Mouse (Mus musculus) stomach, embryonic 15.5 days (tissue): ENCODE results near the gene Grcc10. TPM values are rescaled to one million over a fixed set of nuclear protein-coding genes. Genes with fewer than 3 reads are reported as not detected.
A peak's percentile ranks its signal among the peaks of the same experiment; 100 is the strongest.

Experiments used
- ATAC-seq: fragments of 200-750 bp; cut with Nextera tagmentation; 2 replicates; pipeline ENCODE4 v1.8.0; 2017; ENCODE audit warnings: low read depth, moderate number of reproducible peaks, moderate TSS enrichment; ENCODE audit not compliant: insufficient read depth, low FRiP score
- H3K27ac ChIP-seq: fragments of 300-500 bp; sonication (generic); 2 replicates; pipeline ENCODE4 v1.5.1; 2015; ENCODE audit warnings: mild to moderate bottlenecking, inconsistent platforms
- H3K27me3 ChIP-seq: fragments of 300-500 bp; sonication (generic); replicated peaks from 2 replicates; pipeline ENCODE4 v1.6.1; 2015; ENCODE audit warnings: inconsistent platforms
- H3K36me3 ChIP-seq: fragments of 300-500 bp; sonication (generic); 2 replicates; pipeline ENCODE4 v1.6.1; 2015; ENCODE audit warnings: inconsistent platforms
- H3K4me1 ChIP-seq: fragments of 300-500 bp; sonication (generic); 2 replicates; pipeline ENCODE4 v1.6.1; 2015; ENCODE audit warnings: inconsistent platforms
- H3K4me2 ChIP-seq: fragments of 300-500 bp; sonication (generic); 2 replicates; pipeline ENCODE4 v1.6.1; 2015; ENCODE audit warnings: mild to moderate bottlenecking, inconsistent platforms
- H3K4me3 ChIP-seq: fragments of 300-500 bp; sonication (generic); replicated peaks from 2 replicates; pipeline ENCODE4 v1.5.1; 2015; ENCODE audit warnings: inconsistent platforms
- H3K9ac ChIP-seq: fragments of 300-500 bp; sonication (generic); 2 replicates; pipeline ENCODE4 v1.6.1; 2015; ENCODE audit warnings: inconsistent platforms
- H3K9me3 ChIP-seq: fragments of 300-500 bp; sonication (generic); 2 replicates; pipeline ENCODE4 v1.6.1; 2016; ENCODE audit warnings: inconsistent platforms
- WGBS: fragments of 180-500 bp; shearing (Covaris S2); methylation state at CpG from one replicate; pipeline ENCODE4 v1.1.7; 2015; 5-methylcytosine and 5-hydroxymethylcytosine counted together
- polyA plus RNA-seq: library from polyadenylated mRNA; unstranded; fragments of >200 nt; fragmentation: Nextera tagmentation; extraction: Ambion mirVana; gene quantifications from 2 replicates; pipeline ENCODE4 v1.2.1, GENCODE M21; 2015

Grcc10 gene
- polyA plus RNA-seq, 1 experiment from 2014 or later = 401 TPM

GRCm38 (mm10) chr6:124741842-124742241, 668 bp upstream of the Grcc10 start:
- no peak for ATAC-seq
- H3K4me3 ChIP-seq = peak overlapping the region; percentile 60; the same call in 1 of the 2 replicates
- no peaks in the 10 kb centered on the region for H3K9me3 ChIP-seq
- H3K27ac ChIP-seq = peak overlapping the region; percentile 99
- no peak overlapping the region; the same call in 1 of the 2 replicates for H3K9ac ChIP-seq
- no peaks in the 10 kb centered on the region for H3K27me3 ChIP-seq
- WGBS = 78% methylated on average over 3 of the region's 3 CpGs
- H3K36me3 ChIP-seq = peaks cover 25% of the 10 kb centered on the region
- H3K4me1 ChIP-seq = peaks cover 35% of the 10 kb centered on the region
- peak overlapping the region; percentile 78 for H3K4me2 ChIP-seq

- Histone ChIP-seq H3K27ac (peak overlapping the region; percentile 99), H3K9me3 (no peaks in the 10 kb centered on the region), H3K27me3 (no peaks in the 10 kb centered on the region), H3K9ac (peak overlapping the region; percentile 77), H3K36me3 (peaks cover 24% of the 10 kb centered on the region), H3K4me1 (peaks cover 23% of the 10 kb centered on the region), H3K4me3 (peak overlapping the region; percentile 60), H3K4me2 (peak overlapping the region; percentile 78)
- under 1% methylated on average over 29 of the region's 29 CpGs for WGBS
- peak; percentile 6 for ATAC-seq
Measured at GRCm38 (mm10) chr6:124740211-124740887, 825 bp downstream of the Grcc10 start.

- H3K9ac ChIP-seq = no peak overlapping the region
- H3K27me3 ChIP-seq = no peaks in the 10 kb centered on the region
- ATAC-seq = no peak
- no peaks in the 10 kb centered on the region for H3K9me3 ChIP-seq
- peak overlapping the region; percentile 41; the same call in 1 of the 2 replicates for H3K4me2 ChIP-seq
- peaks cover 15% of the 10 kb centered on the region for H3K36me3 ChIP-seq
- H3K4me3 ChIP-seq = no peak overlapping the region
- 78% methylated on average over 10 of the region's 10 CpGs for WGBS
- peaks cover 17% of the 10 kb centered on the region for H3K4me1 ChIP-seq
- H3K27ac ChIP-seq = peak overlapping the region; percentile 99; the same call in 1 of the 2 replicates
Measured at GRCm38 (mm10) chr6:124739231-124739796, 1.9 kb downstream of the Grcc10 start.

- H3K27me3 ChIP-seq = no peaks in the 10 kb centered on the region
- H3K9me3 ChIP-seq = no peaks in the 10 kb centered on the region
- H3K4me2 ChIP-seq = peak within 1 kb of the TSS; percentile 41
- peaks cover 17% of the 10 kb centered on the region for H3K4me1 ChIP-seq
- peak within 1 kb of the TSS; percentile 23 for H3K4me3 ChIP-seq
- peak; percentile 82 for ATAC-seq
- 23% methylated on average over 15 of the region's 15 CpGs for WGBS
- peaks cover 9% of the 10 kb centered on the region for H3K36me3 ChIP-seq
- no peak within 1 kb of the TSS for H3K9ac ChIP-seq
- H3K27ac ChIP-seq = peak within 1 kb of the TSS; percentile 99
Measured at GRCm38 (mm10) chr6:124738511-124739023, 2.6 kb downstream of the Grcc10 start, which contains the start of gene Ptpn6. TSS of gene Ptpn6 (minus strand) at chr6:124738714.

GRCm38 (mm10) chr6:124737040-124737439, 4.1 kb downstream of the Grcc10 start:
- ATAC-seq = no peak
- 90% methylated on average over 11 of the region's 11 CpGs for WGBS
- Histone ChIP-seq H3K9ac (no peak overlapping the region), H3K4me1 (peaks cover 18% of the 10 kb centered on the region), H3K4me2 (no peak overlapping the region), H3K27me3 (no peaks in the 10 kb centered on the region), H3K36me3 (no peaks in the 10 kb centered on the region), H3K9me3 (no peaks in the 10 kb centered on the region), H3K27ac (no peak overlapping the region), H3K4me3 (no peak overlapping the region)

- Histone ChIP-seq H3K9ac (no peak overlapping the region), H3K36me3 (no peaks in the 10 kb centered on the region), H3K27me3 (no peaks in the 10 kb centered on the region), H3K4me1 (0 out of 2 replicates have a peak, but pooled peaks cover 6% of the 10 kb centered on the region), H3K4me3 (no peak overlapping the region), H3K27ac (no peak overlapping the region), H3K4me2 (no peak overlapping the region), H3K9me3 (no peaks in the 10 kb centered on the region)
- 80% methylated on average over 3 of the region's 3 CpGs for WGBS
- ATAC-seq = no peak
Measured at GRCm38 (mm10) chr6:124734417-124734816, 6.8 kb downstream of the Grcc10 start.

- Histone ChIP-seq H3K4me2 (no peak overlapping the region), H3K9ac (no peak overlapping the region), H3K9me3 (no peaks in the 10 kb centered on the region), H3K4me1 (peaks cover 4% of the 10 kb centered on the region; the same call in 1 of the 2 replicates), H3K36me3 (no peaks in the 10 kb centered on the region), H3K27me3 (no peaks in the 10 kb centered on the region), H3K27ac (no peak overlapping the region), H3K4me3 (peak overlapping the region; percentile 16)
- WGBS = 52% methylated on average over 19 of the region's 19 CpGs
- peak; percentile 45; the same call in 1 of the 2 replicates for ATAC-seq
Measured at GRCm38 (mm10) chr6:124732476-124733370, 8.5 kb downstream of the Grcc10 start.

- no peaks in the 10 kb centered on the region for H3K36me3 ChIP-seq
- H3K9me3 ChIP-seq = no peaks in the 10 kb centered on the region
- no peak for ATAC-seq
- H3K4me2 ChIP-seq = no peak overlapping the region
- H3K27me3 ChIP-seq = no peaks in the 10 kb centered on the region
- no peak overlapping the region for H3K9ac ChIP-seq
- no peak overlapping the region for H3K27ac ChIP-seq
- H3K4me1 ChIP-seq = peaks cover 5% of the 10 kb centered on the region; the same call in 1 of the 2 replicates
- WGBS = 86% methylated on average over 7 of the region's 7 CpGs
- H3K4me3 ChIP-seq = no peak overlapping the region
Measured at GRCm38 (mm10) chr6:124731038-124731437, 10.1 kb downstream of the Grcc10 start.

GRCm38 (mm10) chr6:124729850-124730705, 11.1 kb downstream of the Grcc10 start:
- WGBS = 75% methylated on average over 8 of the region's 8 CpGs
- Histone ChIP-seq H3K4me2 (no peak overlapping the region), H3K9ac (no peak overlapping the region), H3K27me3 (no peaks in the 10 kb centered on the region), H3K9me3 (no peaks in the 10 kb centered on the region), H3K4me1 (peaks cover 5% of the 10 kb centered on the region; the same call in 1 of the 2 replicates), H3K27ac (no peak overlapping the region), H3K4me3 (no peak overlapping the region), H3K36me3 (no peaks in the 10 kb centered on the region)
- ATAC-seq = no peak

- Histone ChIP-seq H3K9me3 (no peaks in the 10 kb centered on the region), H3K4me1 (peaks cover 5% of the 10 kb centered on the region; the same call in 1 of the 2 replicates), H3K9ac (no peak overlapping the region), H3K27me3 (no peaks in the 10 kb centered on the region), H3K4me3 (no peak overlapping the region), H3K36me3 (no peaks in the 10 kb centered on the region), H3K27ac (no peak overlapping the region), H3K4me2 (no peak overlapping the region)
- 79% methylated on average over 10 of the region's 10 CpGs for WGBS
- no peak for ATAC-seq
Measured at GRCm38 (mm10) chr6:124728621-124729020, 12.6 kb downstream of the Grcc10 start.

GRCm38 (mm10) chr6:124724472-124724871, 16.7 kb downstream of the Grcc10 start:
- no peaks in the 10 kb centered on the region for H3K27me3 ChIP-seq
- ATAC-seq = no peak
- no peaks in the 10 kb centered on the region for H3K9me3 ChIP-seq
- H3K36me3 ChIP-seq = no peaks in the 10 kb centered on the region
- peaks cover 3% of the 10 kb centered on the region; the same call in 1 of the 2 replicates for H3K4me1 ChIP-seq
- H3K4me3 ChIP-seq = no peak overlapping the region
- no peak overlapping the region for H3K27ac ChIP-seq
- WGBS = 84% methylated on average over 10 of the region's 10 CpGs
- no peak overlapping the region for H3K4me2 ChIP-seq
- H3K9ac ChIP-seq = no peak overlapping the region; the same call in 1 of the 2 replicates
